Mouse (Mus musculus) CD8-positive naive resting alpha-beta T cell, adult 57 days (primary cell): Measurements from ENCODE around the gene Pot1a. TPM values are rescaled to one million over a fixed set of nuclear protein-coding genes. Genes with fewer than 3 reads are reported as not detected.

Experiments used
- total RNA-seq: library from RNA; stranded (reverse); gene quantifications from one replicate; pipeline ENCODE4 v1.2.4, GENCODE M21; 2023

Pot1a gene
- total RNA-seq = 22.3 TPM

DNA sequence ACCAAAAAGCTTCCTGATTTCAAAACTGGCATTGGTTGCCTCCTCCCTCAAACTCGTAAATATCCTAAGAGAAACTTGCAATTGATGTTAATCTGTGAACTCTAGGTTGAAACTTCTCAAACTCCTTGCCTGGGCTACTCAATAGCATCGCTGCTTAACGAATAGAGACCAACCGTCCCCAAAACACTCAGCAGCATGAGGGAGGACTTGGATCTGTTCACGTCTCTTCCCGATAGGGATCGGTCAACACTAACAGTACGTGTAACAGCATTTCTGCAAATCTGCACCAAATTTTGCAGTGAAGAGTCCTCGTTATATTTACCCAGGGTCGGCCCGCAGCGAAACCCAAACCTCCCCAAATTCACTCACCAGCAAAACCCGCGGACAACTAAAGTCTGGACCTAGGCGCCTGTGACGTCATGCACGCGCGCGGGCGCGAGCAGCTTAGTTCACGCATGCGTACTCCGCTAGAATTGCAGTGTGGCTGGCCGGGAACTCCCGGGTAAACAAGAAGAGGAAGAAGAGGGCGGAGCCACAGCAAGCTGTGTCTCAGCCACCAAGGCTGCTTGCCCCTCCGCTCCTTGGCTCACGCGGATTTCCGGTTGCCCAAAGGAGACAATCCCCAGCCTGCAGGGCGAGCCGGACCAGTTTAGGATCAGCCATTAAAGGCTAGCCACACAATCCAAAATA, at the start of gene Pot1a:
Gene Pot1a (minus strand): TSS at position 441 of the 690 bp plus-strand sequence.

Other genes with a start within 250 kb of the Pot1a start
- gene Gpr37, start 118.5 kb downstream of the Pot1a start, total RNA-seq = not detected